In genomic region chr14:72468429-72468828, GRCm38 (mm10) we compare ENCODE assay signal across 19 mouse cellular contexts. TPM values are rescaled to one million over a fixed set of nuclear protein-coding genes. Genes with fewer than 3 reads are reported as not detected.
"Had no signal": no experiment of that assay in that cellular context is flagged by ENCODE, and none has a peak within 500 bp of the region (broad histone marks: within the 10 kb centered on the region; RNA-seq: fewer than 3 reads in every experiment).

No protein-coding gene starts in this region.

- H3K4me3 ChIP-seq: layer of hippocampus, adult 2 months; limb, embryonic 15.5 days; midbrain, embryonic 10.5 days; neural tube, embryonic 13.5 days had no signal

- H3K9me3 ChIP-seq: limb, embryonic 15.5 days; midbrain, embryonic 10.5 days; neural tube, embryonic 13.5 days had no signal

- H3K4me1 ChIP-seq: limb, embryonic 15.5 days; midbrain, embryonic 10.5 days; neural tube, embryonic 13.5 days had no signal

- H3K27me3 ChIP-seq: limb, embryonic 15.5 days; neural tube, embryonic 13.5 days had no signal

- H3K9ac ChIP-seq: limb, embryonic 15.5 days; neural tube, embryonic 13.5 days had no signal

- DNase-seq: kidney, adult 18-20 months; kidney, postnatal 10 days; kidney, postnatal 4 days; lung, adult 18-20 months; midbrain, embryonic 14.5 days; right cerebral cortex, postnatal 25 days; thymus, postnatal 14 days had no signal

- H3K27ac ChIP-seq: layer of hippocampus, adult 2 months; limb, embryonic 15.5 days; midbrain, embryonic 10.5 days; neural tube, embryonic 13.5 days had no signal

- H3K36me3 ChIP-seq: limb, embryonic 15.5 days; midbrain, embryonic 10.5 days; neural tube, embryonic 13.5 days had no signal

- H3K4me2 ChIP-seq: limb, embryonic 15.5 days; neural tube, embryonic 13.5 days had no signal

RNA-seq across cellular contexts. Expression of gene Gm9195, which starts 23.2 kb away (rescaled TPM):
- total RNA-seq: layer of hippocampus, adult 2 months; layer of hippocampus, postnatal 14 days; left cerebral cortex, adult 18-20 months; left cerebral cortex, postnatal 14 days; monocyte, adult 5-6 weeks had no signal
- polyA plus RNA-seq: kidney, embryonic 14.5 days; limb, embryonic 11.5 days; limb, embryonic 15.5 days; lung, embryonic 16.5 days; midbrain, embryonic 10.5 days; midbrain, embryonic 14.5 days; neural tube, embryonic 13.5 days; stomach, embryonic 16.5 days had no signal
